Mouse (Mus musculus): ENCODE data around the gene Cd52. TPM values are rescaled to one million over a fixed set of nuclear protein-coding genes. Genes with fewer than 3 reads are reported as not detected.

Cd52 gene
- polyA plus RNA-seq (2015; fragmentation: Nextera tagmentation; extraction: Ambion mirVana), result 274 and 378 TPM in 2 replicates

DNA sequence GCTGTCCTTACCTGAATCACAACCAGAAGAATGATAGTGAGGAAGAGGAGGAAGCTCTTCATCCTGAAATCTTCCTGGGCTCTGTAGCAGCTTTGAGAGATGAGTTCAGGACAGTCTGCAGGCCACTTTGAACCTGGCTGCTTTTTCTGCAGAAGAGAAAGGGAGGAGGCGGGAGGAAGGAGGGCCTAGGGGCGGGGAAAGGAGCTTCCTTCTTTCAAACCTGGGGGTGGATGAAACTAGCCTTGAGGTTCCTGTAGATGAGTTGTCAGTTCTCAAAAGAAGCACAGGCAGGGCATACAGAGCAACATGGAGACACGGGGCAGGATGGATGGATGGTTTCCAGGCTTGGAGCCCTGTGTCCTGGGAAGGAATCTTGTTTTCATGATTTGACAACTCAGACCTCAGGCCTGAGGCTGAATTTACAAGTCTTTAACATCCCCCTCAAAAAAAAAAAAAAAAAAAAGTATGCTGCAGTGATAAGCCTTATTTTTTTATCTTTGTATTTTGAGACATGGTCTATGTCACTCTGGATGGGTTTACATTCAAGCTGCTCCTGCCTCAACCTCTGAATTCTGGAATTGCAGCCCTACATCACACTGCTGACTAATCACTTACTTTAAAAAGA lies at the start of gene Cd52:
Gene Cd52 (minus strand): TSS at position 160 of the 625 bp plus-strand sequence.

DNA sequence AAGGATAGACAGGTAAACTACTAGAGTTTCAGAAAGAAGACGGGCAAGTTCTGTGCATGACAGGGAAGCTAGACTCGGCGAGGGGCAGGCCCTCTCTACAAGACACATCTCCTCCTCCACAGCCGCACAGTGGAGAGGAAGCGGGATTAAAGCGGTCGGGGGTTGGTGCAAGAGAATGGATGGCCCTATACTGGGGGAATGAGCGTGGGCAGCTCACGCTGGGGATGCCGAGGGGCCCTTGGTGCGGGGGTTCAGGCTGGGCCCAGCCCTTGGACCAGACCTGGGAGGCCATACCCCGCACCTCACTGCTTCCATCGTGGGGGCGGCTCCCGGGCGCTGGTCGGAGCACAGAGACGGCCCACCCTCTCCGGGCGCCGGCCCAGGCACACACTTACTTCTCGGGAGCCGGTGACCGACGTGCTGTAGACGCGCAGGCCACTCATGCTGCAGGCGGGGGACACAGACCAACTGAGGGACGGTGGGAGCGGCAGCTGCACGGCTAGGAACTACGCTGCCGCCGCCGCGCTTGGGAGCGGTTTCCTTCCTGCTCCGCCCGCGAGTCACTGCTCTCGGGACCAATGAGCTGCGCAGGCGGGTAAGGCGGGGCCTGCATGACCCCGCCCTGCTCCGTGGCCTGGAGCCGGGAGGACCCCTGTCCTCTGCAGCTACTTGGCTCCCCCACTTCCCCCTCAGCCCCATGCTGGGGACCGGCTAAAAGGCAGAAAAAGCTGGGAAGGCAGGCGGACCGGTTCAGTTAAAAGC lies 33.5 kb upstream of the Cd52 start, which contains the start of gene Sh3bgrl3:
Gene Sh3bgrl3 (minus strand): TSS at position 569 of the 762 bp plus-strand sequence.

DNA sequence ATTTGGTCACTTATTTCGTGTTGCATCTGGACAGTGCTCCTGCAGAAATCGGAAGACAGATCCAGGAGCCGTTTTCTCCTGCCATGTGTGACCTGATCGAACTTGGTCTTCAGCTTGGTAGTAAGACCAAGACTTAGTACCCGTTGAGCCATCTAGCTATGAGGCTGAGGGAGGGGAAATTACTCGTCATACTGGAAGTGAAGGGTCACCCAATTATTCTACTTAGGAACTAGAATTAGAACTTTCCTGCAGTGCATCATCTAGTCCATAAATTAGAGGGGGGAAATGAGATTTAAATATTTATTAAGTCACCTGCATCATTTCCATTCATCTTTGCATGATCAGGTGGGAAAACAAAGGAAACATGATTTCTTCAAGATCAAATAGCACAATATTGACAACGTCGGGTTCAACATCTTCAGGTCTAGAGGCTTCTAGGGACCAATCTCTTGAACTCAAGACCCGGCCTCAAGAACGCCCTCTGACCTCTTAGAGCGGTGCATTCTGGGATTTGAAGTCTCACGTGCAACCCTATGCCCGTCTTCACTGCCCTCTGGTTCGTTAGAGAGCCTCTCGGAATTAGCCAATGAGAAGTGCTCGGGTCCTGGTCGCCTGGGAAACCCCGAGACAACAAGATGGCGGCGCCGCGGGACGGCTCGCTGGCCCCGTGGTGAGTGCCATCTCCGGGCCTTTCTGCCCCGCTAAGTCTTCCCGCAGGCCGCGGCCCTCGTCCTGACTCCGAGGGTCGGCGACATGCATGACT lies 7.3 kb upstream of the Cd52 start, which contains the start of gene Ubxn11:
Gene Ubxn11 (plus strand): TSS at position 592 of the 763 bp plus-strand sequence.

DNA sequence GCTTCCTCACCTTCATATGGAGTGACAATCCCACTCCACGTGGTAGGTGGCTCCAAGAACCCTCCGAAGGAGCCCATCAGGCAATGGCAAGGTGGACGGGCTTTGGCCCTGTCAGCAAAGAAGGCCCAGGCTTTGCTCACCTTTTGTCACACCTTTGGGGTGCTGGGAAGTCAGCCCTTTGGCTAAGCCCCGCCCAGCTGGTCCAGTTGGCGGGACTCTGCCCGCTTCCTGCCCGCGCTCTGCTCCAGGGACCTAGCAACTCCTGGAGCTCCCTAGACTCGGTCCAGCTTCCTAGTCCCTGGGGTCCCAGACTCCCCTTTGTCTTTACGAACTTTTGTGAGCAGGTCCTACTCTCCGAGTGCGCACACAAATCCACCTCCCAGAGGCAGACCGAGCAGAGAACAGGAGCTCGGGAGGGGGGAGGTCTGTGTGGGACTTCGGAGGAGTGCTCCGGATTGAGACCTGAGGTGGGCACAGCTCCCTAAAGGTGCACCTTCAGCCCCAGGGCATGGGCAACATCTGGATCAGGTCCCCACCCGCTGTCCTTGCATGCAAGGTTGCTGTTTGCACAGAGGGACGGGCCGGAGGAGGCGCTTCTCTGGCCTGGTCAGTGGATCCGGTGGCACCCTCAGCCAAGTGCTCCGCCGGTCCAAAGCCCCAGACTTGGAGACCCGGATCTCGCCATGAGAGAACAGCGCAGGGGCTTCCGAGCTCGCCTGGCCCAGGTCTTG lies 34.6 kb downstream of the Cd52 start, which contains the start of gene Crybg2:
Gene Crybg2 (plus strand): TSS at position 681 of the 731 bp plus-strand sequence.

DNA sequence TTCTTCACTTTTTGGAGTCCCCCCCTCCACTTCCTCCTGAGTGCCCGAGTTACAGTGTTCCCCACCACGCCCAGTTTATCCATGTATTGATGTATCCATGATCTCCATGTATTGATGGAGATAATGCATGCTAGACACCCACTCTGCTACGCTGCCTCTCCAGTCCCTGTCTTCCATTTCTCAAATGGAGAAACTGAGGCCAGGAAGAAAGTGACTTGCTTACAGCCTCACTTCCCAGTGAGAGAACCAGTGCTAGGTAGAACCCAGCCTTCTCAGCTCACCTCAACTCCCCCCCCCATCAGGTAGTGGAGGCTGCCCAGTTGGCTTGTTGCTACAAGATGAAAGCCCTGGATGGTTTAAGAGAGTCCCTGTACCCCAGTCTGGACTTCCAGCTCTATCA lies 41.3 kb downstream of the Cd52 start, which contains the start of gene Zfp683:
Gene Zfp683 (plus strand): TSS at position 301 of the 400 bp plus-strand sequence.

Other genes with a start within 250 kb of the Cd52 start
- 78.2 and 78.6 TPM in 2 replicates for gene Rps6ka1, start 207.3 kb downstream of the Cd52 start, polyA plus RNA-seq (2015; fragmentation: Nextera tagmentation; extraction: Ambion mirVana)
- gene Hmgn2, start 126.4 kb downstream of the Cd52 start, polyA plus RNA-seq (2015; fragmentation: Nextera tagmentation; extraction: Ambion mirVana), result 1,054 and 1,194 TPM in 2 replicates
- 17.5 and 18.5 TPM in 2 replicates for gene Dhdds, start 94.2 kb downstream of the Cd52 start, polyA plus RNA-seq (2015; fragmentation: Nextera tagmentation; extraction: Ambion mirVana)
- 1.3 and 2.2 TPM in 2 replicates for gene Lin28a, start 76.2 kb downstream of the Cd52 start, polyA plus RNA-seq (2015; fragmentation: Nextera tagmentation; extraction: Ambion mirVana)
- 0.08 and 0.15 TPM in 2 replicates for gene Zfp683, start 41.2 kb downstream of the Cd52 start, polyA plus RNA-seq (2015; fragmentation: Nextera tagmentation; extraction: Ambion mirVana)
- 1.9 TPM in 2 replicates for gene Crybg2, start 34.3 kb downstream of the Cd52 start, polyA plus RNA-seq (2015; fragmentation: Nextera tagmentation; extraction: Ambion mirVana)
- gene Ubxn11, start 7.5 kb upstream of the Cd52 start, polyA plus RNA-seq (2015; fragmentation: Nextera tagmentation; extraction: Ambion mirVana), result 3.3 and 4.5 TPM in 2 replicates
- gene Sh3bgrl3, start 33.7 kb upstream of the Cd52 start, polyA plus RNA-seq (2015; fragmentation: Nextera tagmentation; extraction: Ambion mirVana), result 386 and 481 TPM in 2 replicates
- gene Cep85, start 92.0 kb upstream of the Cd52 start, polyA plus RNA-seq (2015; fragmentation: Nextera tagmentation; extraction: Ambion mirVana), result 113 and 118 TPM in 2 replicates
- not detected in 2 replicates for gene Gm7534, start 107.9 kb upstream of the Cd52 start, polyA plus RNA-seq (2015; fragmentation: Nextera tagmentation; extraction: Ambion mirVana)
- gene Catsper4, start 132.3 kb upstream of the Cd52 start, polyA plus RNA-seq (2015; fragmentation: Nextera tagmentation; extraction: Ambion mirVana), result not detected in 2 replicates
- gene Cnksr1, start 143.3 kb upstream of the Cd52 start, polyA plus RNA-seq (2015; fragmentation: Nextera tagmentation; extraction: Ambion mirVana), result 0.16 TPM in 2 replicates
- gene E130218I03Rik, start 148.6 kb upstream of the Cd52 start, polyA plus RNA-seq (2015; fragmentation: Nextera tagmentation; extraction: Ambion mirVana), result 0.17 and 0.51 TPM in 2 replicates
- 12.5 and 13.6 TPM in 2 replicates for gene Zfp593, start 150.5 kb upstream of the Cd52 start, polyA plus RNA-seq (2015; fragmentation: Nextera tagmentation; extraction: Ambion mirVana)
- gene Gm30191, start 151.9 kb upstream of the Cd52 start, polyA plus RNA-seq (2015; fragmentation: Nextera tagmentation; extraction: Ambion mirVana), result not detected in 2 replicates
- 8.5 and 9.0 TPM in 2 replicates for gene Grrp1, start 159.0 kb upstream of the Cd52 start, polyA plus RNA-seq (2015; fragmentation: Nextera tagmentation; extraction: Ambion mirVana)
- gene Pdik1l, start 192.8 kb upstream of the Cd52 start, polyA plus RNA-seq (2015; fragmentation: Nextera tagmentation; extraction: Ambion mirVana), result 14.1 and 15.3 TPM in 2 replicates
- gene Trim63, start 220.0 kb upstream of the Cd52 start, polyA plus RNA-seq (2015; fragmentation: Nextera tagmentation; extraction: Ambion mirVana), result 0.41 and 0.76 TPM in 2 replicates
- 0.57 and 0.70 TPM in 2 replicates for gene Slc30a2, start 248.1 kb upstream of the Cd52 start, polyA plus RNA-seq (2015; fragmentation: Nextera tagmentation; extraction: Ambion mirVana)

Data from spleen, postnatal 0 days (tissue).